Mouse (Mus musculus) heart, adult 2 months (tissue): ENCODE results near the gene Podn.

Experiments used
- CTCF ChIP-seq: fragments of 200-600 bp; IDR thresholded peaks from 2 replicates; pipeline ENCODE4 v1.8.1; 2022; ENCODE audit warnings: antibody characterized with exemption, mild to moderate bottlenecking, moderate library complexity
- EP300 ChIP-seq: fragments of 200-500 bp; IDR thresholded peaks from 2 replicates; pipeline ENCODE4 v1.6.1; 2011; ENCODE audit warnings: low read depth, low read length, control low read depth; ENCODE audit not compliant: insufficient read depth
- POLR2A ChIP-seq: fragments of 200-500 bp; IDR thresholded peaks from 2 replicates; pipeline ENCODE4 v1.6.1; 2011; ENCODE audit warnings: mild to moderate bottlenecking, low read depth, low read length, control low read depth; ENCODE audit not compliant: insufficient read depth

DNA sequence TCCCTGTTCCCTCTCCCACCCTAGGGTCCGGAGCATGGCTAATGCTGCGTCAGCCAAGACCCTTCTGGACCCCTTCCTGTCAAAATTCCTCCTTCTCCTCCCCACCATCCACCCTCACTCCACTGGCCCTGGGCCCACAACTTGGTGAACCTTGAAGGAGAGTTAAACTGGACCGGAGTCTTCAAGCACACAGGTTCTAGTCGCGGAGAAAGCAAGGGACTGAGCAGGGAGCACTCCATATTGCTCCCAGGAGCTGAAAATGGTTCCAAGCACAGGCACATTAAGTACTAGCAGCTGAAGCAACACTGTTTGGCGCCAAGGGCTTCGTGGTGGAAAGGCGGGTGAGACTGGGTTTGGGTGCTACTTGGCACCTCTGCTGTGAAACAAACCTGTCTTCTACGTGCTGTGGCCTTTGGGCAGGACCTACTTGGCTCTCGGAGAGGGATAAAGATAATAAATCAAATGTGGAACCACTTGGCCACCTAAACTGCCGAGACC lies 63.8 kb downstream of the Podn start:
- no peak for TF ChIP-seq CTCF
- TF ChIP-seq EP300 = no peak
- TF ChIP-seq POLR2A = no peak
